Mouse (Mus musculus): Measurements from ENCODE around the gene 1190005I06Rik. TPM values are rescaled to one million over a fixed set of nuclear protein-coding genes. Genes with fewer than 3 reads are reported as not detected.
"Not testable (repeated sequence)": the region's sequence is repeated elsewhere in the genome, so short reads cannot be mapped to it uniquely, and the experiment has no call there.

Gene 1190005I06Rik
- 1 to 10 TPM; 5.4 to 7.5 TPM for total RNA-seq (2021)
- long read RNA-seq, experiment 1, transcript 1190005I06Rik-201 (4 exons, 844 nt), result major isoform, 12 of 17 reads
- long read RNA-seq, experiment 1, partial matches to known transcripts, result 0 of 17 reads
- long read RNA-seq, experiment 1, other reads (novel, unspliced or antisense), result 5 of 17 reads
- long read RNA-seq, experiment 2, partial matches to known transcripts, result 0 of 6 reads
- long read RNA-seq, experiment 2, other reads (novel, unspliced or antisense), result 3 of 6 reads

- no peak for DNase-seq (ENCODE audit: low spot score in 2 of 2)
Observed at GRCm38 (mm10) chr8:120647532-120647931, at the start of gene 1190005I06Rik. 1190005I06Rik (minus strand) TSS chr8:120647632.

- DNase-seq (ENCODE audit: low spot score in 2 of 2), result no peak
Observed at GRCm38 (mm10) chr8:120696401-120697153, 49.1 kb upstream of the 1190005I06Rik start.

GRCm38 (mm10) chr8:120693861-120694493 is 46.5 kb upstream of the 1190005I06Rik start:
- no peak for DNase-seq (ENCODE audit: low spot score in 2 of 2)

DNA sequence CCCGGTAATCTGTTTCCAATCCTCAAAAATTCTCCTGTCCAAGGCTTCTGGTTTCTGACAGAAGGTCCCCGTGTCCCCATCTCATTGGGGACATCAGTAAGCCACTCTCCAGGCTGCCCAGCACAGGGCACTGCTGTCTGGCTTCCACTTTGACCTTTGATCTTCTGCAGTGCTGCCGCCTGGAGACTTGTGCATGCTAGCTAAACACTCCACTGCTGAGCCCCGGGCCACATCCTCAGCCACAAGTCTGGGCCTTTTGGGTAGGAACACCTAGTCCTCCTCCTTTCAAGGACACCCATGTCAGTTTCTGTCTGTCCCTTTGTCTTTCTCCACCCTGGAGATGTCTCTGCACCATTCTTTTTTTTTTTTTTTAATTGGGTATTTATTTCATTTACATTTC is 45.5 kb upstream of the 1190005I06Rik start:
- no peak for DNase-seq (ENCODE audit: low spot score in 2 of 2)

DNA sequence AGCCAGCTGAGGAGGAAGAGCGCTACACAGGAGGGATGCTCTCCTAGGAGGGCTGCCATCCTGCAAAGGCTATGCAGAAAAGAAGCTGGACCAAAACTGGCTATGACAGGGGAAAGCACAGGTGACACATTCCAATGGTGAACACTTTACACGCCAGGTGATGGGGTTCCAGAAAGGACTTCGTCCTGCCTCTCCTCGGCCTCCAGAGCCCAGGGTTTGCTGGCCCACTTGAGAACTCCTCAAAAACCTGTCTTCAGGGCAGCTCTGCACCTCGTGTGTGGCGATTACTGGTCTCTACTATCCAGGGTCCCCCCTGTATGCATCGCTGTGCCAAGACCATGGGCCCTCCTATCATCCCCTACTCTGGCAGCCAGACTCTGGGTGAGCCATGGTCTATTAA is 41.1 kb upstream of the 1190005I06Rik start:
- no peak for DNase-seq (ENCODE audit: low spot score in 2 of 2)

- DNase-seq (ENCODE audit: low spot score in 2 of 2), result no peak
Observed at GRCm38 (mm10) chr8:120687786-120688185, 40.4 kb upstream of the 1190005I06Rik start.

- DNase-seq (ENCODE audit: low spot score in 2 of 2), result no peak
Observed at GRCm38 (mm10) chr8:120686576-120686975, 39.1 kb upstream of the 1190005I06Rik start.

GRCm38 (mm10) chr8:120686051-120686450 is 38.6 kb upstream of the 1190005I06Rik start:
- DNase-seq (ENCODE audit: low spot score in 2 of 2), result no peak

- DNase-seq (ENCODE audit: low spot score in 2 of 2), result no peak
Observed at GRCm38 (mm10) chr8:120685591-120685990, 38.2 kb upstream of the 1190005I06Rik start.

GRCm38 (mm10) chr8:120685097-120685496 is 37.7 kb upstream of the 1190005I06Rik start:
- peak in 1 of 2 experiments; percentile 50 for DNase-seq (ENCODE audit: low spot score in 2 of 2)

DNA sequence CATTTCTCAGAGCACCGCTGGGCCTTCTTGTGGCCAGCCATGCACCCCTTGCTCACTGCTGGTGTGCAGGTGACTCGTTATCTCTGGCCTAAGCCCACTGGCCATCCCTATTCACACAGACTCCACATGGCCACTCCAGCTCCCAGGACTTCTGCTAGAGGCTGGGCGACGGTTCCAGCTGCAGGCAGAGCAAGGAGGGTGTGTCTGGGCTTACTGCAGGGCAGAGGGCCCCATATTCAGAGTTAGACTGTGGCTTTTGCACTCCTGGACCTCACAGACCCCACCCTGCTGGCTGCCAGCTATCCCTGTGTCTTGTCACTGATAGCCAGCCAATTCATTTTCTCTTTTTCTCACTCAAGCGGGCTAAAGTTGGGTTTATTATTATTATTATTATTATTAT is 36.6 kb upstream of the 1190005I06Rik start:
- DNase-seq (ENCODE audit: low spot score in 2 of 2), result no peak

DNA sequence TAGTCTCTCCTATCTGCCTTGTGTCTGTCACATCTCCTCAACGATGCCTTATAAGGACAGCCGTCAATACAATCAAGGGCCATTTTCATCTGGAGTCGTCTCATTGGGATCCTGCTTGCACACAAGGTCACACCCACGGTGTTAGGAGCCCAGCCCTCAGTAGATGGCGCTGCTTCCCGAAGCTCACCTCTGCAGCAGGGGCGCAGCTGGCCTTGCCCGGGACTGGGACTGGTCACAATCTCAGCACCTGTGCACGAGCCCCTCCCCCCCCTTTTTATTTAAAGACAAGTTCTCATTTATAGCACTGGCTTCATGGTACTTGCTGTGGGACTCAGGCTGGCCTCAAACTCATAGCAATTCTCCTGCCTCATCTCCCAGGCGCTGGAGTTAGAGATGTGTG is 36.2 kb upstream of the 1190005I06Rik start:
- peak; percentile 43 to 53 for DNase-seq (ENCODE audit: low spot score in 2 of 2)

DNA sequence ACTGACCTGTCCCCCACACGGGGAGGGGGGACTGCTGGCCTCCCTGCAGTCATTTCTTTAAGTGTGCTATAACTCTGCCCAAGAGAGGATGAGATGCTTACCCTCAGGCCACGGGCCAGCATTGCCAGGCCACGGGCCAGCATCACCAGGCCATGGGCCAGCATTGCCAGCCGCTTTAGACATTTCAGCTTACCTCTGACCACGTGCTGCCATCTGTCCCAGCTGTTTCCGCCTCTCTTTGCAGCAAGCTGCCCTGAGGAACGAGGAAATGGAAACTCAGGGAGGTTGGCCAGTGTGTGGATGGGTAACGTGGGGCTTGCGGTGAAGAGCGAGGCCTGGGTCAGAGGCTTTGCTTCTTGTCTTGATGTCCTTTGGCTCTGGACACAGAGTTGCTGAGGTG is 33.7 kb upstream of the 1190005I06Rik start:
- DNase-seq (ENCODE audit: low spot score in 2 of 2), result no peak

DNA sequence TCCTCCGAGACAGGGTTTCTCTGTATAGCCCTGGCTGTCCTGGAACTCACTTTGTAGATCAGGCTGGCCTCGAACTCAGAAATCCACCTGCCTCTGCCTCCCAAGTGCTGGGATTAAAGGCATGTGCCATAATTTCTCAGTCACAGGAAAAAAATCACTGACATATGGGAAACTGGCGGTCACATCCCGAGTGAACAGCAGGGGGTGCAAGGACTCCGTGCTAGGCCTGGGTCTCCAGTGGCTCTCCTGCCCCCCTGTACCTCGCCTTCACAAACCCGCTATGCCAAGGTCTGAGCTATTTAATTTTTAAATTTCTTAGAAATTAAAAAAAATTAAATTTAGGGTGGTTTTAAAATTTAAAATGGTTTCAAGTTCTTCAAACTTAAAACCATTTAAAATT is 33.0 kb upstream of the 1190005I06Rik start:
- DNase-seq (ENCODE audit: low spot score in 2 of 2), result not testable (repeated sequence)

DNA sequence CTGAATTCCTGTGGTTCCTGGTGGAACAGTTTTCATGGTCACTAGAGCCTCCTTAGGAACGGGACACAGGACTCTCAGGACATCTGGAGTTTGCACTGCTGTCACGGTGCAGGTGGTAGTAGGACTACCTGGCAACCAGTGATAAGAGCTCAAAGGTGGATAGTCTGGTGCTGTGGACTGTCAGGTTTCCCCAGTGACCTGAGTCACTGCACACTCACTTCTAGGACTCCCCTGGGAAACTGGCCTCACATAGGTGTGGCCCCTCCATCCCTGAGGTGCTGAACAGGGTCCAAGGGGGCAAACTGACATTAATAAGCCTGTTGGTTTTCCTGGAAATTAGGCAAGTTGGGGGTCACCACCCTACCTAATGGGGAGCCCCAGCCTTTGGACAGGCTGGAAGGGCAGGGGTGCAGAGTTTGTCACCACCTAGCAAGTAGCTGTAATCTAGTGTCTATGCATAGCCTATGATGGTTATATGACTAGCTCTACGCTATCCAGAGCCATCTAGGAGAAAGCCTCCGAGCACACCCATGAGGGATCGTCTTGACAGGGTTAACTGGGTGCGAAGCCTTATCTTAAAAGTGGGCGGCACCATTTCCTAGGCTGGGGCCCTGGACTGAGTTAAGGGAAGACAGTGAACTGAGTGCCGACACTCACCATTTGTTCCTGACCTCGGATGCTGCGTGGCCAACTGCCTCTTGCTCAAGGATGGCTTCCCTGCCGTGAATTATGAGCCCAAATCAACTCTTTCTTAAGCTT is 32.4 kb upstream of the 1190005I06Rik start:
- no peak for DNase-seq (ENCODE audit: low spot score in 2 of 2)

GRCm38 (mm10) chr8:120678447-120678846 is 31.0 kb upstream of the 1190005I06Rik start:
- DNase-seq (ENCODE audit: low spot score in 2 of 2), result peak; percentile 64 to 81

DNA sequence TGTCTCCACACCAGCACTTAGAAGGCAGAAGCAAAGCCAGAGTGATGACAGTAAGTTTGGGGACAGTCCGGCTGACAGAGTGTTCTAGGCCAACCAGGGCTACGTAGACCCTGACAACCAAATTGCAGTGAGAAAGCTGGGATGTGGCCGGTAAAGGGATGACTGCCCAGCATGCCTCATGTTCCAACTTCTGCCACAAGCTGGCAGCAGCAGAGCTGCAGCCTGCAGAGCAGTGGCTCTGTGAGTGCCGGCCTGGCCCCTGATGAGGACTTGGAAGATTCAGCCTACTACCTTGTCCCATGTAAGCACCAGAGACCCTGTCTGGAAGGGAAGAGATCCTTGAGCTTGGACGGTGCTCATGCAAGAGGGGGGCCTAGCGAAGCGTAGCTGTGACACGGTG is 28.3 kb upstream of the 1190005I06Rik start:
- DNase-seq (ENCODE audit: low spot score in 2 of 2), result no peak

GRCm38 (mm10) chr8:120673298-120673697 is 25.9 kb upstream of the 1190005I06Rik start:
- no peak for DNase-seq (ENCODE audit: low spot score in 2 of 2)

GRCm38 (mm10) chr8:120672626-120673229 is 25.3 kb upstream of the 1190005I06Rik start:
- no peak for DNase-seq (ENCODE audit: low spot score in 2 of 2)

DNA sequence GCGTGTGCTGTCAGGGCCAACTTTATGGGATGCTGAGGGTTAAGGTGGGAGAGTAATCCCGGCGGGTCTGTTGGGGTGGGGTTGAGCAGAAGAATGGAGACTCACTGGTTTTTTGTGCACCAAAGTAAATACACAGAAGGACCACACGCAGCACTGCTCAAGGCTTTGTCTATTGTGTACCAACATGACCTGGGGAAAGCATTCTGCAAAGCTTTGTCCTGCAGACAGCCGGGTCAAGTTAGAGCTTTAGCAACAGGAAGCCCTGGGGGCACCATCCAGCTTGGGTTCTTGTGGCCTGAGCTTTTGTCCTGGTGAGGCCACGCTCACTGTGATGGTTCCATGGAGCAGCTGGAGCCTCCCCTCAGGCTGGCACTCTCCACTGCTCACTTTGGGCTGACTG is 24.3 kb upstream of the 1190005I06Rik start:
- DNase-seq (ENCODE audit: low spot score in 2 of 2), result no peak

GRCm38 (mm10) chr8:120668374-120668905 is 21.0 kb upstream of the 1190005I06Rik start, which contains the start of gene Emc8:
Emc8 (minus strand) TSS chr8:120668573.
- no peak for DNase-seq (ENCODE audit: low spot score in 2 of 2)
